Mouse (Mus musculus) CD4-positive, CD25-positive, alpha-beta regulatory T cell, adult 4 months (primary cell): Measurements from ENCODE around the gene Vps41. TPM values are rescaled to one million over a fixed set of nuclear protein-coding genes. Genes with fewer than 3 reads are reported as not detected.

Experiments used
- ATAC-seq: one replicate; pipeline ENCODE4 v1.8.0; 2017
- polyA plus RNA-seq, 2 experiments: library from polyadenylated mRNA; unstranded; fragments of 100-300 nt; shearing (Covaris generic); gene quantifications; one replicate each; pipeline ENCODE4 v1.2.1; 2017

Gene Vps41
- polyA plus RNA-seq, 2 experiments from 2014 or later, result 93.9 to 114 TPM

GRCm38 (mm10) chr13:18875321-18875720 lies 158.2 kb downstream of the Vps41 start:
- no peak for ATAC-seq

- no peak for ATAC-seq
Observed at GRCm38 (mm10) chr13:18892910-18893309, 175.8 kb downstream of the Vps41 start.

- ATAC-seq, result no peak
Observed at GRCm38 (mm10) chr13:18896789-18897188, 179.7 kb downstream of the Vps41 start.

DNA sequence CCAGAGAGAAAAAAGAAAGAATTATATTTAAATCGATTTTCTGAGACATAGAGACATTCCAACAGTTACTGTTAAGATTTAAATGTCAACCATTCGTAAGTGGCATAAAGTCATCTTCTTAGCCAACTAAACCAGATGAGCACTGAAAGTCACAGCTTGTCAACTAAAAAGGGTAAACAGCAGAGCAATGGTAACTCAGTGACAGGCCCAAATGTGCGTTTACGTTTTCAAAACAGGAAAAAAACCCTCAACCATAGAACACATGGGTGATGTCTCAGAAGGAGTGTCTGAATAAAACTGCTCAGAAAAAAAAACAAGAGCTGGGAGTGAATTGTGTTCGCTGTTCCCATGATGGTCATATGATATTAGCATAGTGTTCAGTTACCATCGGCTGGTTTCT lies 186.5 kb downstream of the Vps41 start:
- no peak for ATAC-seq

- no peak for ATAC-seq
Observed at GRCm38 (mm10) chr13:18914774-18915173, 197.7 kb downstream of the Vps41 start.

Other genes with a start within 250 kb of the Vps41 start
- gene Amph, start 230.9 kb downstream of the Vps41 start, polyA plus RNA-seq, result under 1 TPM in 1 of 2 experiments, not detected in 1; 0.63 TPM